ENCODE assay signal across 8 mouse cellular contexts in the genomic region with DNA sequence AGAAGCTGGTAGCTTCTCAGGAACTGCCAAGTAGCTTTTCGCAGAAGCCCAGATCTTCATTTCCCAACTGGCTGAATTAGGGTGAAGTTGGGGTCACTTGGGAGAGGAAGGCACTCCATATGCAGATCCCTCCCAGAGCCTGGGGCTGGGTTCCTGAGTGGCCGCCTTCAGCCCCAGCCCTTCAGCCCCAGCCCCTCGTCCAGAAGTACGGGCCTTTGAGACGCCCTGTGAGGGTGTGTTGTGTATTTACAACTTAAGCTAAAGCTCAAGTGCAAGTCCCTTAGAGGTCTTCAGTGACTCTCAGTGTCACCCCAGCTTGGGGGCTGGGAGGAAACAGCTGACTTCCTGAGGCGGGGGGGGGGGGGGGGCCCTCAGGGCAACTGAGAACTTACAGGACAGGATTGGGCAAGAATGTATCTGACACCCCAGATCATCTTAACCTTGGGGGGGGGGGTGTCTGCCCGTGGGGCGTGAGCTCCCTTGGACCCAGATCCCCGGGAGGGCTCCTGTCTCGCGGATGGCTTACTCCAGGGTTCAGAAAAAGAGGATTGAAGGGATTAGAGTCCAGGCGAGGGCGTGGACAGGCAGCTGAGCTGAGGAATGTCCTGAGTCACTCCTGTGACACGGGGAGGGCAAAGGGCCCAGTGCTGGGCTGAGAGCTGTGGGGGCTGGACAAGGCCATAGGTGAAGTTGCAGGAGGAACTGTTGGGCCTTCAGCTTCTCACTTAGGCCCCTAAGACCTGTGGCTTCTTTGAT. TPM values are rescaled to one million over a fixed set of nuclear protein-coding genes. Genes with fewer than 3 reads are reported as not detected.
DNase-seq lines count a peak whose midpoint lies in the region; ATAC-seq and TF ChIP-seq lines count a peak whose summit lies in the region.

No protein-coding gene starts in this region.

- peak overlapping the region; percentile 98 for H3K27ac ChIP-seq in midbrain, embryonic 10.5 days (replicated peaks)
- no peak overlapping the region for H3K27ac ChIP-seq in midbrain, postnatal 0 days (ENCODE audit: low read depth, low read length)
- H3K27ac ChIP-seq in embryonic facial prominence, embryonic 15.5 days (replicated peaks), result peak overlapping the region; percentile 55
- H3K27ac ChIP-seq in liver, embryonic 15.5 days (replicated peaks), result peak overlapping the region; percentile 90

- WGBS in midbrain, embryonic 10.5 days, result 11% methylated on average over 14 of the region's 14 CpGs
- WGBS in midbrain, postnatal 0 days, result 22% methylated on average over 14 of the region's 14 CpGs
- WGBS in embryonic facial prominence, embryonic 15.5 days, result 36% methylated on average over 14 of the region's 14 CpGs
- 24% methylated on average over 14 of the region's 14 CpGs for WGBS in liver, embryonic 15.5 days (ENCODE audit: insufficient replicate concordance)

- ATAC-seq in midbrain, postnatal 0 days (ENCODE audit: low FRiP score), result no peak
- ATAC-seq in embryonic facial prominence, embryonic 15.5 days (ENCODE audit: insufficient number of reproducible peaks, low FRiP score, low TSS enrichment, low read depth), result no peak
- ATAC-seq in liver, embryonic 15.5 days (ENCODE audit: insufficient read depth), result no peak

- no peak overlapping the region for H3K9ac ChIP-seq in midbrain, postnatal 0 days (replicated peaks; ENCODE audit: low read length, poor library complexity, severe bottlenecking)
- no peak overlapping the region for H3K9ac ChIP-seq in embryonic facial prominence, embryonic 15.5 days
- H3K9ac ChIP-seq in liver, embryonic 15.5 days, result peak overlapping the region; percentile 30; the same call in 1 of the 2 replicates

- H3K36me3 ChIP-seq in midbrain, embryonic 10.5 days, result peaks cover 15% of the 10 kb centered on the region
- peaks cover 10% of the 10 kb centered on the region for H3K36me3 ChIP-seq in midbrain, postnatal 0 days (ENCODE audit: insufficient read depth, low read length)
- H3K36me3 ChIP-seq in embryonic facial prominence, embryonic 15.5 days, result peaks cover 13% of the 10 kb centered on the region
- H3K36me3 ChIP-seq in liver, embryonic 15.5 days (replicated peaks), result peaks cover 21% of the 10 kb centered on the region

- no peak overlapping the region for H3K4me2 ChIP-seq in midbrain, postnatal 0 days (ENCODE audit: low read depth, low read length, poor library complexity, severe bottlenecking)
- H3K4me2 ChIP-seq in embryonic facial prominence, embryonic 15.5 days (replicated peaks), result no peak overlapping the region
- peak overlapping the region; percentile 77 for H3K4me2 ChIP-seq in liver, embryonic 15.5 days

- H3K9me3 ChIP-seq in midbrain, embryonic 10.5 days (replicated peaks), result no peaks in the 10 kb centered on the region
- no peaks in the 10 kb centered on the region for H3K9me3 ChIP-seq in midbrain, postnatal 0 days (ENCODE audit: low read length)
- H3K9me3 ChIP-seq in embryonic facial prominence, embryonic 15.5 days (replicated peaks), result no peaks in the 10 kb centered on the region
- no peaks in the 10 kb centered on the region for H3K9me3 ChIP-seq in liver, embryonic 15.5 days (replicated peaks)

- TF ChIP-seq CTCF in midbrain, postnatal 0 days (IDR thresholded peaks at IDR 0.05), result no peak

- DNase-seq in midbrain, embryonic 10.5 days (ENCODE audit: low spot score), result peak; percentile 52
- DNase-seq in midbrain, postnatal 0 days (ENCODE audit: low spot score), result no peak
- DNase-seq in induced T-regulatory cell, adult 2 months (ENCODE audit: low read depth), result peak; percentile 60
- peak; percentile 77 for DNase-seq in retina, postnatal 1 day
- no peak for DNase-seq in cerebellum, postnatal 4 days (ENCODE audit: low spot score in 2 of 2)
- no peak for DNase-seq in B cell, adult 2 months

- H3K4me1 ChIP-seq in midbrain, embryonic 10.5 days, result peaks cover 92% of the 10 kb centered on the region
- peaks cover 3% of the 10 kb centered on the region; the same call in 1 of the 2 replicates for H3K4me1 ChIP-seq in midbrain, postnatal 0 days (ENCODE audit: insufficient read depth, low read length)
- H3K4me1 ChIP-seq in embryonic facial prominence, embryonic 15.5 days, result peaks cover 52% of the 10 kb centered on the region
- H3K4me1 ChIP-seq in liver, embryonic 15.5 days (replicated peaks), result peaks cover 80% of the 10 kb centered on the region

- no peaks in the 10 kb centered on the region for H3K27me3 ChIP-seq in midbrain, embryonic 10.5 days (ENCODE audit: low read depth, poor library complexity, severe bottlenecking)
- H3K27me3 ChIP-seq in midbrain, postnatal 0 days (ENCODE audit: insufficient read depth, low read length), result no peaks in the 10 kb centered on the region
- H3K27me3 ChIP-seq in embryonic facial prominence, embryonic 15.5 days, result no peaks in the 10 kb centered on the region
- H3K27me3 ChIP-seq in liver, embryonic 15.5 days, result no peaks in the 10 kb centered on the region

- peak overlapping the region; percentile 95 for H3K4me3 ChIP-seq in midbrain, embryonic 10.5 days
- H3K4me3 ChIP-seq in midbrain, postnatal 0 days (ENCODE audit: low read depth, low read length), result no peak overlapping the region
- H3K4me3 ChIP-seq in embryonic facial prominence, embryonic 15.5 days (replicated peaks), result no peak overlapping the region
- H3K4me3 ChIP-seq in liver, embryonic 15.5 days (replicated peaks), result no peak overlapping the region

RNA-seq across cellular contexts. Expression of a gene that starts 4.8 kb away (rescaled TPM):
- polyA plus RNA-seq in midbrain, embryonic 10.5 days (2016; fragmentation: Nextera tagmentation; extraction: Ambion mirVana), result 702 and 747 TPM in 2 replicates
- total RNA-seq in midbrain, postnatal 0 days (2014; rRNA removed), result 350 TPM in 2 replicates
- polyA plus RNA-seq in midbrain, postnatal 0 days (2015; fragmentation: Nextera tagmentation; extraction: Ambion mirVana), result 635 and 741 TPM in 2 replicates
- polyA plus RNA-seq in embryonic facial prominence, embryonic 15.5 days (2015; fragmentation: Nextera tagmentation; extraction: Ambion mirVana), result 503 and 528 TPM in 2 replicates
- 603 and 658 TPM in 2 replicates for polyA plus RNA-seq in liver, embryonic 15.5 days (2015; fragmentation: Nextera tagmentation; extraction: Ambion mirVana)

RNA-seq across cellular contexts. Expression of a gene that starts 12.2 kb away (rescaled TPM):
- polyA plus RNA-seq in midbrain, embryonic 10.5 days (2016; fragmentation: Nextera tagmentation; extraction: Ambion mirVana), result 233 and 276 TPM in 2 replicates
- 66.4 and 76.0 TPM in 2 replicates for total RNA-seq in midbrain, postnatal 0 days (2014; rRNA removed)
- 126 and 135 TPM in 2 replicates for polyA plus RNA-seq in midbrain, postnatal 0 days (2015; fragmentation: Nextera tagmentation; extraction: Ambion mirVana)
- polyA plus RNA-seq in embryonic facial prominence, embryonic 15.5 days (2015; fragmentation: Nextera tagmentation; extraction: Ambion mirVana), result 218 and 221 TPM in 2 replicates
- 81.3 and 84.4 TPM in 2 replicates for polyA plus RNA-seq in liver, embryonic 15.5 days (2015; fragmentation: Nextera tagmentation; extraction: Ambion mirVana)

RNA-seq across cellular contexts. Expression of a gene that starts 35.3 kb away (rescaled TPM):
- polyA plus RNA-seq in midbrain, embryonic 10.5 days (2016; fragmentation: Nextera tagmentation; extraction: Ambion mirVana), result 7.9 and 8.0 TPM in 2 replicates
- total RNA-seq in midbrain, postnatal 0 days (2014; rRNA removed), result 1.7 and 2.4 TPM in 2 replicates
- polyA plus RNA-seq in midbrain, postnatal 0 days (2015; fragmentation: Nextera tagmentation; extraction: Ambion mirVana), result 1.2 and 1.6 TPM in 2 replicates
- 5.1 and 6.2 TPM in 2 replicates for polyA plus RNA-seq in embryonic facial prominence, embryonic 15.5 days (2015; fragmentation: Nextera tagmentation; extraction: Ambion mirVana)
- 15.7 and 18.2 TPM in 2 replicates for polyA plus RNA-seq in liver, embryonic 15.5 days (2015; fragmentation: Nextera tagmentation; extraction: Ambion mirVana)

RNA-seq across cellular contexts. Expression of a gene that starts 53.6 kb away (rescaled TPM):
- polyA plus RNA-seq in midbrain, embryonic 10.5 days (2016; fragmentation: Nextera tagmentation; extraction: Ambion mirVana), result 15.0 and 15.2 TPM in 2 replicates
- 24.3 TPM in 2 replicates for total RNA-seq in midbrain, postnatal 0 days (2014; rRNA removed)
- polyA plus RNA-seq in midbrain, postnatal 0 days (2015; fragmentation: Nextera tagmentation; extraction: Ambion mirVana), result 7.6 TPM in 2 replicates
- 19.4 and 19.8 TPM in 2 replicates for polyA plus RNA-seq in embryonic facial prominence, embryonic 15.5 days (2015; fragmentation: Nextera tagmentation; extraction: Ambion mirVana)
- polyA plus RNA-seq in liver, embryonic 15.5 days (2015; fragmentation: Nextera tagmentation; extraction: Ambion mirVana), result 10.4 and 12.3 TPM in 2 replicates

RNA-seq across cellular contexts. Expression of a gene that starts 55.5 kb away (rescaled TPM):
- polyA plus RNA-seq in midbrain, embryonic 10.5 days (2016; fragmentation: Nextera tagmentation; extraction: Ambion mirVana), result 3.2 and 4.8 TPM in 2 replicates
- 9.3 TPM in 2 replicates for total RNA-seq in midbrain, postnatal 0 days (2014; rRNA removed)
- 1.7 and 1.9 TPM in 2 replicates for polyA plus RNA-seq in midbrain, postnatal 0 days (2015; fragmentation: Nextera tagmentation; extraction: Ambion mirVana)
- polyA plus RNA-seq in embryonic facial prominence, embryonic 15.5 days (2015; fragmentation: Nextera tagmentation; extraction: Ambion mirVana), result 3.7 and 4.0 TPM in 2 replicates
- 7.5 and 9.0 TPM in 2 replicates for polyA plus RNA-seq in liver, embryonic 15.5 days (2015; fragmentation: Nextera tagmentation; extraction: Ambion mirVana)

Comparison
In these comparisons a context has a peak if more than half of its experiments do, and no peak if none do; other contexts are left out.
1. DNase-seq: peak in midbrain, embryonic 10.5 days (single experiment), induced T-regulatory cell, adult 2 months (single experiment) and retina, postnatal 1 day (single experiment); none in midbrain, postnatal 0 days (single experiment), cerebellum, postnatal 4 days (0 of 2) and B cell, adult 2 months (0 of 2).